Mouse (Mus musculus): ENCODE measurements around the gene Cirbp. TPM values are rescaled to one million over a fixed set of nuclear protein-coding genes. Genes with fewer than 3 reads are reported as not detected.
"Not testable (repeated sequence)": the region's sequence is repeated elsewhere in the genome, so short reads cannot be mapped to it uniquely, and the experiment has no call there.

Gene Cirbp
- polyA plus RNA-seq, 1 experiment from 2014 or later: 311 TPM

DNA sequence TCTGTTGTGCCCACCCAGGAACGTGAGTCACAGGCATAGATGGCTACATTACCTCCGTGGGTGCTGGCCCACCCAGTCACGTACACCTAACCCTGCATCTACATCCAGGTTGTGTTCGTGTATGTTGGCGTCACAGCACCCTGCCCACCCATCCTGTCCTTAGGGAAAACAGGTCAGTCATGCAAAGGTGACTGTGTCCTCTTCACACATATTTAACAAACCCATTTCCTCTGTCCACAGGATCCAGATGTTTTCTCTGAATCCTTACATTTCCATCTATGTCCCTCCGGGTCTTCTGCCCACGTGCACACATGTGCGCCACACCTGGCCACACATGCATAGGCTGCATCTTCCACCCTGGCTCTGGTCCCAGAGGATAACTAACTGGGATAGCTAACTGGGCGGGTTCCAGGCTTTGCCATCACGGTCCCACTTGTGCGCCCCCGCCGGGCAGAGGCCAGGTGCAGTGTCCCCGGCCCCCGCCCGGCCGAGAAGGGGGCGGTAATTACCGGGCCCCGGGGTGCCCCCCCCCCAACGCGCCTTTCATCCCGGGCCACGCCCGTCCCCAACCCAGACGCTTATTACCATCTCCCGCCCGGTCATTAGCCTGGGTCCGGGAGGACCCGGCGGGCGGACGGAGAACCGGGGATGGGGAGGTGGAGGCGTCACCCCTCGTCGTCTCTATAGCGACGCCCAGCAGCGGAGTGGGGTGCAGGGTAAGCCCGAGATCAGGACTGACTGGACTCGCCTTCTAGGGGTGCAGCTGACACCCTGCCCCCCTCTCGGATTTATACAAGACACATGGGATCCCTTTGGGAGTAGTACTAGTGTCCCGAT is 1.4 kb upstream of the Cirbp start:
- peak overlapping the region; percentile 83 for H3K9ac ChIP-seq (ENCODE audit: low read depth, low read length)

DNA sequence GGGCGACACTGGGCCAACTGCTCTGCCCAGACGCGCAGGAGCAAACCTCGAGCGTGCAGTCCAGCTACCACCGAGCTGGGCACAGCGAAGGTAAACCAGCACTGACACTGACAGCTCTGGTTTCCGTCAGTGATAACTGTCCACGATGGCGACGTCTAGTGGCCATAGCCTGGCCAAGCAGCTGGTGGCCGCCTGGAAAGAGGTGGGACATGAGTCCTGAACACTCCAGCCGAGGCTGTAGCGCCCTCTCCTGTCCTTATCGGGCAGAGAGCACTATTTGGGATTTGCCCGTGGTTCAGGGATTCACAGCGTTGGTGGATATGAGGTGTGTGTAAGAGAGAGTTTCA is 814 bp upstream of the Cirbp start:
- Histone ChIP-seq H3K9ac (ENCODE audit: low read depth, low read length) (peak overlapping the region; percentile 83), H3K4me3 (ENCODE audit: low read length) (peak overlapping the region; percentile 50), H3K36me3 (ENCODE audit: control insufficient read depth, insufficient read depth, low read length) (peaks cover 3% of the 10 kb centered on the region), H3K4me2 (ENCODE audit: low read length) (peak overlapping the region; percentile 95), H3K9me3 (ENCODE audit: control insufficient read depth, low read length) (no peaks in the 10 kb centered on the region), H3K4me1 (ENCODE audit: control insufficient read depth, insufficient read depth, low read depth, low read length) (peaks cover 60% of the 10 kb centered on the region), H3K27me3 (replicated peaks; ENCODE audit: control insufficient read depth, insufficient read depth, low read length) (no peaks in the 10 kb centered on the region), H3K27ac (ENCODE audit: low read depth, low read length) (peak overlapping the region; percentile 90)
- peak; percentile 67 for ATAC-seq
- whole genome bisulfite sequencing: 0% methylated on average over 17 of the region's 17 CpGs

More for the DNA sequence above, 1.4 kb upstream of the Cirbp start:
- Histone ChIP-seq H3K4me3 (ENCODE audit: low read length) (peak overlapping the region; percentile 50), H3K27me3 (replicated peaks; ENCODE audit: control insufficient read depth, insufficient read depth, low read length) (no peaks in the 10 kb centered on the region), H3K4me1 (ENCODE audit: control insufficient read depth, insufficient read depth, low read depth, low read length) (peaks cover 57% of the 10 kb centered on the region), H3K9me3 (ENCODE audit: control insufficient read depth, low read length) (no peaks in the 10 kb centered on the region), H3K4me2 (ENCODE audit: low read length) (peak overlapping the region; percentile 95), H3K27ac (ENCODE audit: low read depth, low read length) (peak overlapping the region; percentile 90), H3K36me3 (ENCODE audit: control insufficient read depth, insufficient read depth, low read length) (no peaks in the 10 kb centered on the region)
- 13% methylated on average over 37 of the region's 44 CpGs for WGBS
- peak; percentile 7; the same call in 1 of the 2 replicates for ATAC-seq

DNA sequence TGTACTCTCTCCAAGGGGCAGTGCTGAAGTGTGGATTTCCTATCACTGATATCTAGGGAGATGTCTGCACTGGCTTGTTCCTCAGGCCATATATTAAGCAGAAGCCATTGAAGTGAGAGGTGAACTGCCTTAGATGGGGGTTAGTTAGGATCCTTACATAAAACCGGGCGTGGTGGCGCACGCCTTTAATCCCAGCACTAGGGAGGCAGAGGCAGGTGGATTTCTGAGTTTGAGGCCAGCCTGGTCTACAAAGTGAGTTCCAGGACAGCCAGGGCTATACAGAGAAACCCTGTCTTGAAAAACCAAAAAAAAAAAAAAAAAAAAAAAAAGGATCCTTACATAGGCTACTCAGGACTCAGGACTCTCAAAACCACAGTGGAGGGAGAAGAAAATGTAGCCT is 351 bp downstream of the Cirbp start:
- H3K9ac ChIP-seq (ENCODE audit: low read depth, low read length): peak overlapping the region; percentile 55; the same call in 1 of the 2 replicates
- not testable (repeated sequence) for ATAC-seq; H3K9me3 ChIP-seq (ENCODE audit: control insufficient read depth, low read length); H3K27me3 ChIP-seq (replicated peaks; ENCODE audit: control insufficient read depth, insufficient read depth, low read length)
- peaks cover 54% of the 10 kb centered on the region for H3K4me1 ChIP-seq (ENCODE audit: control insufficient read depth, insufficient read depth, low read depth, low read length)
- 92% methylated on average over 4 of the region's 4 CpGs for WGBS
- H3K4me2 ChIP-seq (ENCODE audit: low read length): peak overlapping the region; percentile 95
- peaks cover 13% of the 10 kb centered on the region for H3K36me3 ChIP-seq (ENCODE audit: control insufficient read depth, insufficient read depth, low read length)
- peak overlapping the region; percentile 90 for H3K27ac ChIP-seq (ENCODE audit: low read depth, low read length)
- H3K4me3 ChIP-seq (ENCODE audit: low read length): peak overlapping the region; percentile 50; the same call in 1 of the 2 replicates

DNA sequence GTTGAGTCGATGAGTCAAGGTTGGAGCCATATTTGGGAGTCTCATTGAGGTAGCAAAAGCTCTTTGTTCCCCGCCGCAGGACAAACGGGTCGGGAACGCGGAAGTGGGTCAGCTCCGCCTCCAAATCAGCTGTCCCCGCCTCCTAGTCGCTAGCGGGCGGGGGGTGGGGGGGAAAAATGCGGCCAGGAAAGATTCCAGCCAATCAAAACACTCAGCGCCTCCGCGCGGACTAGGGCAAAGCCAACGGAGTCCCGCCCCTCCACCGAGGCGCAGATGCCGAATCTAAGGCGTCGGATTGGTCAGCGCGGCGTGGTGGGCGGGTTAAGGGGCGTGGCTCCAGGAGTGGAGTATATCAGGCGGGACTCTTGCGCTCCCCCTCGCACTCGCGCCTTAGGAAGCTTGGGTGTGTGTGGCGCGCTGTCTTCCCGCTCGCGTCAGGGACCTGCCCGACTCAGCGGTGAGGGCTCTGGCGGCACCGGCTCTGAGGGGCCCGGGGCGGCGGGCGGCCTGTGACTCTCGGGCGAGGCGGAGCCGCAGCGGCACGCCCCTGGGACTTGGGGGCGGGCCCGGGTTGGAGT is 1.8 kb downstream of the Cirbp start:
- Histone ChIP-seq H3K27ac (ENCODE audit: low read depth, low read length) (peak overlapping the region; percentile 100), H3K36me3 (ENCODE audit: control insufficient read depth, insufficient read depth, low read length) (peaks cover 25% of the 10 kb centered on the region), H3K4me3 (ENCODE audit: low read length) (peak overlapping the region; percentile 96), H3K9me3 (ENCODE audit: control insufficient read depth, low read length) (no peaks in the 10 kb centered on the region), H3K4me2 (ENCODE audit: low read length) (peak overlapping the region; percentile 94), H3K4me1 (ENCODE audit: control insufficient read depth, insufficient read depth, low read depth, low read length) (peaks cover 58% of the 10 kb centered on the region), H3K27me3 (replicated peaks; ENCODE audit: control insufficient read depth, insufficient read depth, low read length) (no peaks in the 10 kb centered on the region), H3K9ac (ENCODE audit: low read depth, low read length) (peak overlapping the region; percentile 99)
- WGBS: 0% methylated on average over 35 of the region's 55 CpGs
- ATAC-seq: peak; percentile 90

DNA sequence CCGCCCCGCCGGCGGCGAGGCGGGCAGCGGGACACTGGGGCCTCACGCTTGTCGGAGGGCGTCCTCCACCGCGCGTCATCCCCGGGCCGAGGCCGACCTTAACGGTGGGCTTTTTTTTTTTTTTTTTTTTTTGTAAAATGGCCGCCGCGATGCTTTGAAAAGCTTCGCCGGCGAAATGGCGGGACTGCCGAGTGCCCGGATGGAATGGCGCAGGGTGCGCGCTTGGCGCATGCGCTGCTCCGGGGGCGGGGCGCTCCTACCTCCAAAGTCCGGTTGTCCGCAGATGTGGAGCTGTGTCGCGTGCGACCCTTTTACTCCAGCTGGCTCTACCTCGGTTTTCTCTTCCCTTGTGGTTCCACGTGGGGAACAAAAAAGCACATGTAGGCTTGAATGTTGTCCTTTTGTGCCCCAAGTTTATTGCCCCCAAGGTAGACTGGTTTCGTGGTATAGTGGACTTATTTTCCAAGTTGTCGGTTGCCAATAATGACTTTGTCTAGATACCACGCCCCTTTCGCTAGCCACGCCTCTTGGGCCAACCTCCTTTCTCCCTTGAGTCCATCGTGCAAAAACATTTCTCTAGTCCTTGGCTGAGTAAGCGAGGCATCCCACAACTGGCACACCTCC is 2.4 kb downstream of the Cirbp start:
- no peaks in the 10 kb centered on the region for H3K9me3 ChIP-seq (ENCODE audit: control insufficient read depth, low read length)
- H3K9ac ChIP-seq (ENCODE audit: low read depth, low read length): peak overlapping the region; percentile 99
- no peaks in the 10 kb centered on the region for H3K27me3 ChIP-seq (replicated peaks; ENCODE audit: control insufficient read depth, insufficient read depth, low read length)
- H3K4me3 ChIP-seq (ENCODE audit: low read length): peak overlapping the region; percentile 96
- peak; percentile 34 for ATAC-seq
- WGBS: under 1% methylated on average over 34 of the region's 48 CpGs
- peak overlapping the region; percentile 100 for H3K27ac ChIP-seq (ENCODE audit: low read depth, low read length)
- peak overlapping the region; percentile 94 for H3K4me2 ChIP-seq (ENCODE audit: low read length)
- peaks cover 25% of the 10 kb centered on the region for H3K36me3 ChIP-seq (ENCODE audit: control insufficient read depth, insufficient read depth, low read length)
- H3K4me1 ChIP-seq (ENCODE audit: control insufficient read depth, insufficient read depth, low read depth, low read length): peaks cover 60% of the 10 kb centered on the region

DNA sequence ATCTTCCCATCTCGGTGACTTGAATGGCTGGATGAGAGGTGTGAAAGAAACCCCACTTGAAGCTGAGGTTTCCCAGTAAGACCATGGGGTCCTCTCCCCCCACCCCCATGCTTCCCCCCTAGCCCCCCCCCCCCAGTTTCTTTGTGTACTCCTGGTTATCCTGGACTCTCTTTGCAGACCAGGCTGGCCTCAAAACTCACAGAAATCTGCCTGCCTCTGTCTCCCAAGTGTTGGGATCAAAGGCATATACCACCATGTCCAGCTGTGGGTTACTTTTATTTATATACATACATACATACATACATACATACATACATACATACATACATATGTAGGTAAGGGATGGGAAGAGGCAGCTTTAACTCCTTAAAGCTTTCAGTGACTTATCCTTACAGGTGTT is 3.3 kb downstream of the Cirbp start:
- peak overlapping the region; percentile 94 for H3K4me2 ChIP-seq (ENCODE audit: low read length)
- ATAC-seq: no peak
- WGBS: 56% methylated on average over 1 of the region's 1 CpGs
- no peaks in the 10 kb centered on the region for H3K9me3 ChIP-seq (ENCODE audit: control insufficient read depth, low read length)
- H3K27me3 ChIP-seq (replicated peaks; ENCODE audit: control insufficient read depth, insufficient read depth, low read length): no peaks in the 10 kb centered on the region
- peak overlapping the region; percentile 99 for H3K9ac ChIP-seq (ENCODE audit: low read depth, low read length)
- H3K4me3 ChIP-seq (ENCODE audit: low read length): peak overlapping the region; percentile 96
- no peak overlapping the region; the same call in 1 of the 2 replicates for H3K27ac ChIP-seq (ENCODE audit: low read depth, low read length)
- H3K36me3 ChIP-seq (ENCODE audit: control insufficient read depth, insufficient read depth, low read length): peaks cover 25% of the 10 kb centered on the region
- peaks cover 57% of the 10 kb centered on the region for H3K4me1 ChIP-seq (ENCODE audit: control insufficient read depth, insufficient read depth, low read depth, low read length)

DNA sequence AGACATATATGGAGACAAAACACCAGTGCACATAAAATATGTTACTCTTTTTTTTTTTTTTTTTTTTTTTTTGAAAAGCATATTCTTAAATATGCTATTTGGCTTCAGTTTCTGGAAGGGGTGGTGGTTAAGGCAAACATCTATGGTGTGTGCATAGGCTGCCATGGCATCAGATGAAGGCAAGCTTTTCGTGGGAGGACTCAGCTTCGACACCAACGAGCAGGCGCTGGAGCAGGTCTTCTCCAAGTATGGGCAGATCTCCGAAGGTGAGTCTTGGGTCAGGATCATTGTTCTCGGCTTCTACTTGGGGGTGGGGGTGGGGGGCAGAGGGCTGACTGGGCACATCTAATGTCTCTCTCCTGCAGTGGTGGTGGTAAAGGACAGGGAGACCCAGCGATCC is 3.9 kb downstream of the Cirbp start:
- Histone ChIP-seq H3K27me3 (replicated peaks; ENCODE audit: control insufficient read depth, insufficient read depth, low read length) (no peaks in the 10 kb centered on the region), H3K4me2 (ENCODE audit: low read length) (no peak overlapping the region), H3K4me1 (ENCODE audit: control insufficient read depth, insufficient read depth, low read depth, low read length) (peaks cover 51% of the 10 kb centered on the region), H3K9me3 (ENCODE audit: control insufficient read depth, low read length) (no peaks in the 10 kb centered on the region), H3K4me3 (ENCODE audit: low read length) (no peak overlapping the region), H3K36me3 (ENCODE audit: control insufficient read depth, insufficient read depth, low read length) (peaks cover 25% of the 10 kb centered on the region), H3K9ac (ENCODE audit: low read depth, low read length) (peak overlapping the region; percentile 38; the same call in 1 of the 2 replicates), H3K27ac (ENCODE audit: low read depth, low read length) (no peak overlapping the region)
- WGBS: 89% methylated on average over 7 of the region's 7 CpGs
- no peak for ATAC-seq

DNA sequence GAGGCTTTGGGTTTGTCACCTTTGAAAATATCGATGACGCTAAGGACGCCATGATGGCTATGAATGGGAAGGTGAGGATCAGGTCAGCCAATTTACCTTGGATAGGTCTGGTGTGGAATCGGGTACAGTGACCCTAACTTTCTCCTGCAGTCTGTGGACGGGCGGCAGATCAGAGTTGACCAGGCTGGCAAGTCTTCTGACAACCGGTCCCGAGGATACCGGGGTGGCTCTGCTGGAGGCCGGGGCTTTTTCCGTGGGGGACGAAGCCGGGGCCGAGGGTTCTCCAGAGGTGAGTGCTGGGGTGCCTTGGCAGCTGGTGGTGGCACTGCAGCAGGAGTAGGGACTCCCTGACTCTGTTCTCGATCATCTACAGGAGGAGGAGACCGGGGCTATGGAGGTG is 4.3 kb downstream of the Cirbp start:
- Histone ChIP-seq H3K9ac (ENCODE audit: low read depth, low read length) (peak overlapping the region; percentile 38; the same call in 1 of the 2 replicates), H3K27ac (ENCODE audit: low read depth, low read length) (no peak overlapping the region), H3K36me3 (ENCODE audit: control insufficient read depth, insufficient read depth, low read length) (peaks cover 25% of the 10 kb centered on the region), H3K27me3 (replicated peaks; ENCODE audit: control insufficient read depth, insufficient read depth, low read length) (no peaks in the 10 kb centered on the region), H3K4me2 (ENCODE audit: low read length) (no peak overlapping the region), H3K4me1 (ENCODE audit: control insufficient read depth, insufficient read depth, low read depth, low read length) (peaks cover 48% of the 10 kb centered on the region), H3K4me3 (ENCODE audit: low read length) (no peak overlapping the region), H3K9me3 (ENCODE audit: control insufficient read depth, low read length) (no peaks in the 10 kb centered on the region)
- ATAC-seq: no peak
- 97% methylated on average over 16 of the region's 16 CpGs for WGBS

DNA sequence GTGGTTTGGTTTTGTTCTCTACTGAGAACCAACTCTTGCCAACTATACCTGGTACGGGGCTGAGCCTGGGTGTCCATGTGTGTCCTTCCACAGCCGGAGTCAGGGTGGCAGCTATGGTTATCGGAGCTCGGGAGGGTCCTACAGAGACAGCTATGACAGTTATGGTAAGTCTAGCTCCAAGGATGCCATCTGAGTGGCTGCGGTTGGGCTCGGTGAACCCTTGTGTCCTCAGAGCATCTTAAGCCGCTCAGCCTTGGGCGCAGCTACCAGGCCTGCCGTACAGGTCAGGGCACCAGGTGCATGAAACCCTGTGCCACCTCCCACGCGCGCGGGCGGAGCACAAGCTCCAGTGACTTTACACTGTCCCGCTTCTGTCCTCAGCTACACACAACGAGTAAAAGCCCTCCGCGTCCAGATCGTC is 4.8 kb downstream of the Cirbp start:
- no peak overlapping the region for H3K4me3 ChIP-seq (ENCODE audit: low read length)
- H3K9ac ChIP-seq (ENCODE audit: low read depth, low read length): peak overlapping the region; percentile 38; the same call in 1 of the 2 replicates
- 93% methylated on average over 18 of the region's 19 CpGs for whole genome bisulfite sequencing
- peaks cover 25% of the 10 kb centered on the region for H3K36me3 ChIP-seq (ENCODE audit: control insufficient read depth, insufficient read depth, low read length)
- no peaks in the 10 kb centered on the region for H3K27me3 ChIP-seq (replicated peaks; ENCODE audit: control insufficient read depth, insufficient read depth, low read length)
- H3K4me2 ChIP-seq (ENCODE audit: low read length): no peak overlapping the region
- ATAC-seq: no peak
- H3K4me1 ChIP-seq (ENCODE audit: control insufficient read depth, insufficient read depth, low read depth, low read length): peaks cover 45% of the 10 kb centered on the region
- H3K9me3 ChIP-seq (ENCODE audit: control insufficient read depth, low read length): no peaks in the 10 kb centered on the region
- no peak overlapping the region for H3K27ac ChIP-seq (ENCODE audit: low read depth, low read length)

All from hindbrain, embryonic 16.5 days (tissue).